Mouse (Mus musculus): ENCODE measurements around the gene Trim2. TPM values are rescaled to one million over a fixed set of nuclear protein-coding genes. Genes with fewer than 3 reads are reported as not detected.

Trim2 gene
- polyA plus RNA-seq, 1 experiment from 2014 or later = 136 TPM

DNA sequence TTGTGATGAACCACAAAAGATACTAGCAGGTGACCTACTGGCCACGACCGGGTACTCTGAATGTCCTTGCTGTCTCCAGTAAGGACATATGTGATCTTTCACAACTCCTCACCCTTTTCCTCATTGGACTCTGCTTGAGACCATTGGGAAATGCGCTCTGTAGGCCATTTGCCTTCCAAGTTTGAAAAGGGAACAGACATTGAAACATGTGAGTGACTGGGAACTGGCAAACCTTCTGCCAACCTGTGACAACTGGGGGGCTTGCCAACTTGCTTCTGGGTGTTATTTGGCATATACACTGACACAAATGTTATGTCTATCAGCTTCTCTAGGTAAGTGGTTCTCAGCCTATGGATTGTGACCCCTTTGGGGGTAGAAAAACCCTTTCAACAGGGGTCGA is 64.2 kb downstream of the Trim2 start:
- Histone ChIP-seq H3K4me2 (replicated peaks) (no peak overlapping the region), H3K36me3 (replicated peaks; ENCODE audit: control insufficient read depth, insufficient read depth) (no peaks in the 10 kb centered on the region), H3K9ac (no peak overlapping the region), H3K4me1 (replicated peaks; ENCODE audit: control insufficient read depth, insufficient read depth, low read length) (no peaks in the 10 kb centered on the region), H3K27ac (no peak overlapping the region), H3K27me3 (ENCODE audit: control insufficient read depth, insufficient read depth, low read length) (no peaks in the 10 kb centered on the region), H3K4me3 (replicated peaks; ENCODE audit: low read length) (no peak overlapping the region), H3K9me3 (ENCODE audit: control insufficient read depth, low read length) (no peaks in the 10 kb centered on the region)
- no peak for DNase-seq (ENCODE audit: low spot score)
- no peak for ATAC-seq (ENCODE audit: low FRiP score)
- WGBS = 91% methylated on average over 4 of the region's 4 CpGs

DNA sequence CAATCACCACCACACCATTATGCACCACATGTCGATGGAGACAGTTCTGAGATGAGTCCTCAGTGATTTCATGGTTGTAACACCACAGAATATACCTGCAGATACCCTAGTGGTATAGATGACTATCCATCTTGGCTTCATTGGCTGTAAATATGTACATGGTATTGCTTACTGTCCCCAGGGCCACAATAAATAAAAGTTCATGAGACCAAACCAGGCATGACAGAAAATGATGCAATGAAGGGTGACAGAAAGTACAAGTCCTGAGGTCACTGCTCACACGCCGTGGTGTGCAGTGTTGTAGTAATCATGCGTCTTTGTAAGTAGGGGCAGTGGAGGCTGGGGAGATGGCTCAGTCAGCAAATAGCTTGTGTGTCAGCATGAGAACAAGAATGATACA is 65.6 kb downstream of the Trim2 start:
- 92% methylated on average over 4 of the region's 4 CpGs for WGBS

DNA sequence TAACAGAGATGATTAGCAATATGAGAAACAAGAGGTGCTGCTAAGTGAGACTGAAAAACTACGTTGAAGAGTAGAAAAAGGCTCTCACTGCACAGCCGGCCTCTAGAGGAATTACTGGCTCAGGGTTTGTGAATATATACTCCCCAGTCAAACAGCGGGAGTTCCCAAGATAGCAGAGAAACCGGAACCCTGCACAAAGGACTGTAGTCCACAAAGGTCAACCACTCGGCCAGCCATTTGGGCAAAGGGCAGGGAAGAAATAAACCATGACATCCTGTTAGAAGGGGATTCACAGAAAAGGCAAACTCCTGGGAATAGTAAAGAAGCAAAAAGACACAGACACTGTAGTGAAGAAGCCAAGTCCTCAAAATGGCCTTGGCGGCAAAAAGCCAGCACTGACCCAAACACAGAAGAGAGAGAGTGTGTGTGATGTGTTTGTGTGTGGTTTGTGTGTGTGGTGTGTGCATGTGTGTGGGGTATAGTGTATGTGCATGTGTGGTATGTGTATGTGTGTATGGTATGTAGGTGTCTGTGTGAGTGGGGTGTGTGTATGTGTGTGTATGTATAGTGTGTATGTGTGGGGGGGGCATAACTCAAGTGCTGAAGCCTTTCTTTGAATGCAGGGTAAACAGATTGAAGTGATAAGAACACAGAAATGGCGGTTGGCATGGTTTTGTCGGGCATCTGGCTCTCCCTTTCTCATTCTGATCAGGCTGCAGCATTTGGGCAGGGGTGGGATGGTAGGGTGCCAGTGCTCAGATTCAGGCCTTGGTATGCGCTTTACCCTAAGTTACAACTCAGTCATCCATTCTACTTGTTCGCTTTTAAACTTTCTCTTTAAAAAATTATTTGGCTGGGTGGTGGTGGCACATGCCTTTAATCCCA is 71.0 kb downstream of the Trim2 start:
- Histone ChIP-seq H3K9me3 (ENCODE audit: control insufficient read depth, low read length) (no peaks in the 10 kb centered on the region), H3K4me3 (replicated peaks; ENCODE audit: low read length) (no peak overlapping the region), H3K27ac (no peak overlapping the region), H3K27me3 (ENCODE audit: control insufficient read depth, insufficient read depth, low read length) (no peaks in the 10 kb centered on the region), H3K4me2 (replicated peaks) (no peak overlapping the region), H3K9ac (no peak overlapping the region), H3K36me3 (replicated peaks; ENCODE audit: control insufficient read depth, insufficient read depth) (no peaks in the 10 kb centered on the region), H3K4me1 (replicated peaks; ENCODE audit: control insufficient read depth, insufficient read depth, low read length) (0 out of 2 replicates have a peak, but pooled peaks cover 16% of the 10 kb centered on the region)
- DNase-seq (ENCODE audit: low spot score) (no peak), ATAC-seq (ENCODE audit: low FRiP score) (no peak)
- 53% methylated on average over 10 of the region's 10 CpGs for WGBS

More for the DNA sequence above, 65.6 kb downstream of the Trim2 start:
- H3K4me1 ChIP-seq (replicated peaks; ENCODE audit: control insufficient read depth, insufficient read depth, low read length) = no peaks in the 10 kb centered on the region
- H3K27me3 ChIP-seq (ENCODE audit: control insufficient read depth, insufficient read depth, low read length) = no peaks in the 10 kb centered on the region
- no peak overlapping the region for H3K4me3 ChIP-seq (replicated peaks; ENCODE audit: low read length)
- ATAC-seq (ENCODE audit: low FRiP score) (no peak), DNase-seq (ENCODE audit: low spot score) (no peak)
- no peak overlapping the region for H3K9ac ChIP-seq
- H3K27ac ChIP-seq = no peak overlapping the region
- H3K4me2 ChIP-seq (replicated peaks) = no peak overlapping the region
- H3K36me3 ChIP-seq (replicated peaks; ENCODE audit: control insufficient read depth, insufficient read depth) = no peaks in the 10 kb centered on the region
- H3K9me3 ChIP-seq (ENCODE audit: control insufficient read depth, low read length) = no peaks in the 10 kb centered on the region

DNA sequence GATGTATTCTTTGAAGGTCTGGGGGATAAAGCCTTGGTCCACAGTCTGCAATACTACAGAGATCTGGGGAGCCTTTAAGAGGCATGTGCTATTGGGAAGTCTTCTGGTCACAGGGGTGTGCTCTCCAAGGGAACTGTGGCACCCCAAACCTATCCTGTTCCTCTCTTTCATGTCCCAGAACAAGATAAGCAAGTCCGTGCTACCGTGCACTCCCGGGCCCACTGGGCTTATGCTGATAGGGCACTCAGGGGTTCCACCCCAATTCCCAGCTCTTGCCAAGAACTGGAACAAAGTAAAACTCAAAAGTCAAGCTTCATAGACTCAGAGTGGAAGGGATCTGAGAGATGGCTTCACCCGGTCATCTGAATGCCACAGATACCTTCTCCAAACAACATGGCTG is 72.1 kb downstream of the Trim2 start:
- Histone ChIP-seq H3K4me2 (replicated peaks) (no peak overlapping the region), H3K4me3 (replicated peaks; ENCODE audit: low read length) (no peak overlapping the region), H3K9ac (no peak overlapping the region), H3K27me3 (ENCODE audit: control insufficient read depth, insufficient read depth, low read length) (no peaks in the 10 kb centered on the region), H3K9me3 (ENCODE audit: control insufficient read depth, low read length) (no peaks in the 10 kb centered on the region), H3K27ac (no peak overlapping the region), H3K4me1 (replicated peaks; ENCODE audit: control insufficient read depth, insufficient read depth, low read length) (peaks cover 16% of the 10 kb centered on the region; the same call in 1 of the 2 replicates), H3K36me3 (replicated peaks; ENCODE audit: control insufficient read depth, insufficient read depth) (no peaks in the 10 kb centered on the region)
- ATAC-seq (ENCODE audit: low FRiP score) = no peak
- no peak for DNase-seq (ENCODE audit: low spot score)
- WGBS = 88% methylated on average over 4 of the region's 4 CpGs

DNA sequence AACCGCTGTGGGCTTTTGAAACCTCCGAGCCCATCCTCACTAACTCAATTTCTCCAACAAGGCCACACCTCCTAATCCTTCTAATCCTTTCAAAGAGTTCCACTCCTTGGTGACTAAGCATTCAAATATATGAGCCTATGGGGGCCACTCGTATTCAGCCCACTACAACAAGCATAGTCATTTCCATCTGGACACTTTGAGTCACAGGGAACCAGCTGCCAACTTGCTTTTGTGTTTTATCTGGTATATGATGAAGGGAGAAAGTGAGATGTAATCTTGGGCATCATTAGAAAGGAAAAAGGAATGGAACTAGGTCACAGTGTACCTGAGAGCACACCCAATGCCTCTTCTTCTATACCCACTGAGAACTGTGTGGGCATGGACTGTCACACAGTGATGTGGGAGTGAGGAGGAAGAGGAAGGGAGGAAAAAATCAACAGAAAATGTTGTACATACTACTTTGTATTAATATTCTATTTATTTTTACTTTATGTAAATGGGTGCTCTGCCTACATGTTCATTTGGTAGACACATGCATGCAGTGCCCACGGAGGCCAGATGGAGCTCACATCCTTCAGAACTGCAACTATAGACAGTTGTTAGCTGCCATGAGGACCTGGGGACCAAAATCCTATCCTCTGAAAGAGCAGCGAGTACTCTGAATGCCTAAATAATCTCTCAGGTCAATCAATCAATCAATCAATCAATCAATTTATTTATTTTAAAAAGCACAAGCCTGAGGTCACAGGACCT is 72.8 kb downstream of the Trim2 start:
- ATAC-seq (ENCODE audit: low FRiP score) (no peak), DNase-seq (ENCODE audit: low spot score) (no peak)
- H3K4me1 ChIP-seq (replicated peaks; ENCODE audit: control insufficient read depth, insufficient read depth, low read length) = peaks cover 16% of the 10 kb centered on the region; the same call in 1 of the 2 replicates
- H3K27me3 ChIP-seq (ENCODE audit: control insufficient read depth, insufficient read depth, low read length) = no peaks in the 10 kb centered on the region
- H3K9me3 ChIP-seq (ENCODE audit: control insufficient read depth, low read length) = no peaks in the 10 kb centered on the region
- no peak overlapping the region for H3K4me3 ChIP-seq (replicated peaks; ENCODE audit: low read length)
- no peak overlapping the region for H3K27ac ChIP-seq
- H3K4me2 ChIP-seq (replicated peaks) = no peak overlapping the region
- WGBS = 95% methylated on average over 5 of the region's 5 CpGs
- no peaks in the 10 kb centered on the region for H3K36me3 ChIP-seq (replicated peaks; ENCODE audit: control insufficient read depth, insufficient read depth)
- no peak overlapping the region for H3K9ac ChIP-seq

DNA sequence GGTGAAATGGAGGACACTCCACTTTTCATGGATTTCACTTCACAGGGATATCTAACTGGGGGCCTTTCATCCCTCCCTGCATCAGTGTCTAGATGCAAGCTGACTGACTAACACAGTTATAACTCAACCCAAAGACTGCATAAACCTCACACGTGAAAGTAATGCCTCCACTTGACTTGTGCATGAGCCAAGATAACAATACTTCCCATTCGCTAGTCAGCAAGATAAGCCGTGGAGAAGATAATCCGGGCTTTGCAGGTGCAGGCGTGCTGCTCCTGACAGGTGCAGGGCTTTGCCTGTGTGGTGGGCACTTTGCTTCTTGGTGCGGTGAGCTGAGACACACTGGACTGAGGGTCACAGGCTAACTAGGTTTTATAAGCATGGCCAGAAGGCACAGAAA is 74.4 kb downstream of the Trim2 start:
- Histone ChIP-seq H3K4me2 (replicated peaks) (no peak overlapping the region), H3K4me3 (replicated peaks; ENCODE audit: low read length) (no peak overlapping the region), H3K9me3 (ENCODE audit: control insufficient read depth, low read length) (no peaks in the 10 kb centered on the region), H3K27me3 (ENCODE audit: control insufficient read depth, insufficient read depth, low read length) (no peaks in the 10 kb centered on the region), H3K27ac (no peak overlapping the region), H3K36me3 (replicated peaks; ENCODE audit: control insufficient read depth, insufficient read depth) (no peaks in the 10 kb centered on the region), H3K4me1 (replicated peaks; ENCODE audit: control insufficient read depth, insufficient read depth, low read length) (peaks cover 22% of the 10 kb centered on the region; the same call in 1 of the 2 replicates), H3K9ac (no peak overlapping the region)
- no peak for ATAC-seq (ENCODE audit: low FRiP score)
- 94% methylated on average over 6 of the region's 6 CpGs for WGBS
- no peak for DNase-seq (ENCODE audit: low spot score)

DNA sequence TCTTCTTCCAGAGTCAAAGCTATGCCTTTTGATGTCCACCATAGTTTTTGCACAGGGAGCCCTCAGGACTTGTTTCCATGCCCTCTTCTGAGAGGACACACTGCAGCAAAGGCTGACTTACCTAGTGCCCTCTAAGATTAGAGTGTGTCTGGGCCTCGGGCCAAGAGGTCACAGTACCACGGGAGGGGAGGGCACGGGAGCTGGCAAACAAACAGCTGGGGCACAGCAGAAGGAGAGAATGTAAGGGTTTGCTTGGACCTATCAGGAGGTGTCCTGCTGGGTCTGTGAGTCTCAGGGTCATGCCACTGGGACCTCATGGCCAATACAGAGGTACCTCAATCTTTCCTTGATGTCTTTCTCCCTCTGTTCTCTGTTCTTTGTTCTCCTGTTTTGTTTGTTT is 75.7 kb downstream of the Trim2 start:
- Histone ChIP-seq H3K27ac (no peak overlapping the region), H3K27me3 (ENCODE audit: control insufficient read depth, insufficient read depth, low read length) (no peaks in the 10 kb centered on the region), H3K4me2 (replicated peaks) (no peak overlapping the region), H3K9ac (no peak overlapping the region), H3K4me3 (replicated peaks; ENCODE audit: low read length) (no peak overlapping the region), H3K36me3 (replicated peaks; ENCODE audit: control insufficient read depth, insufficient read depth) (no peaks in the 10 kb centered on the region), H3K4me1 (replicated peaks; ENCODE audit: control insufficient read depth, insufficient read depth, low read length) (peaks cover 23% of the 10 kb centered on the region; the same call in 1 of the 2 replicates), H3K9me3 (ENCODE audit: control insufficient read depth, low read length) (no peaks in the 10 kb centered on the region)
- DNase-seq (ENCODE audit: low spot score) (no peak), ATAC-seq (ENCODE audit: low FRiP score) (no peak)
- 2% methylated on average over 3 of the region's 3 CpGs for WGBS

DNA sequence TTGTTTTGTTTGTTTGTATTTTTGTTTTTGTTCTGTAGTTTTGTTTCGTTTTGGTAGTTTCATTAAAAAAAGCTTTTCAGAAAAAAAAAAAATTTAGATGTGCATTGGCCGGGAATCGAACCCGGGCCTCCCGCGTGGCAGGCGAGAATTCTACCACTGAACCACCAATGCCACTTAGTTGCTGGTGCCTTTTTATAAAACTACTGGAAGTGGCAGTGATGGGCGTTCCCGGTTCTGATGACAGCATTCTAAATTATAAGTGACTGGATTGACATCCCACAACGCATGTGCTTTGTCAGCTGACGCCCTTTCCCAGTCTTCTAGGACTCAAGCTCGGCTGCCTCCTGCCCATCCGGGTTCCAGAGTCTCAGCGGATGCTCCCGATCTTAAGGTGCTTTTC is 77.8 kb downstream of the Trim2 start:
- 12% methylated on average over 15 of the region's 15 CpGs for WGBS
- DNase-seq (ENCODE audit: low spot score) = peak; percentile 71
- H3K36me3 ChIP-seq (replicated peaks; ENCODE audit: control insufficient read depth, insufficient read depth) = no peaks in the 10 kb centered on the region
- H3K4me2 ChIP-seq (replicated peaks) = peak overlapping the region; percentile 79
- no peaks in the 10 kb centered on the region for H3K27me3 ChIP-seq (ENCODE audit: control insufficient read depth, insufficient read depth, low read length)
- H3K9me3 ChIP-seq (ENCODE audit: control insufficient read depth, low read length) = no peaks in the 10 kb centered on the region
- H3K27ac ChIP-seq = peak overlapping the region; percentile 72
- peaks cover 15% of the 10 kb centered on the region; the same call in 1 of the 2 replicates for H3K4me1 ChIP-seq (replicated peaks; ENCODE audit: control insufficient read depth, insufficient read depth, low read length)
- peak; percentile 35 for ATAC-seq (ENCODE audit: low FRiP score)
- H3K4me3 ChIP-seq (replicated peaks; ENCODE audit: low read length) = peak overlapping the region; percentile 45
- H3K9ac ChIP-seq = 0 out of 2 replicates have a peak overlapping the region, but pooled peaks have one; percentile 64

DNA sequence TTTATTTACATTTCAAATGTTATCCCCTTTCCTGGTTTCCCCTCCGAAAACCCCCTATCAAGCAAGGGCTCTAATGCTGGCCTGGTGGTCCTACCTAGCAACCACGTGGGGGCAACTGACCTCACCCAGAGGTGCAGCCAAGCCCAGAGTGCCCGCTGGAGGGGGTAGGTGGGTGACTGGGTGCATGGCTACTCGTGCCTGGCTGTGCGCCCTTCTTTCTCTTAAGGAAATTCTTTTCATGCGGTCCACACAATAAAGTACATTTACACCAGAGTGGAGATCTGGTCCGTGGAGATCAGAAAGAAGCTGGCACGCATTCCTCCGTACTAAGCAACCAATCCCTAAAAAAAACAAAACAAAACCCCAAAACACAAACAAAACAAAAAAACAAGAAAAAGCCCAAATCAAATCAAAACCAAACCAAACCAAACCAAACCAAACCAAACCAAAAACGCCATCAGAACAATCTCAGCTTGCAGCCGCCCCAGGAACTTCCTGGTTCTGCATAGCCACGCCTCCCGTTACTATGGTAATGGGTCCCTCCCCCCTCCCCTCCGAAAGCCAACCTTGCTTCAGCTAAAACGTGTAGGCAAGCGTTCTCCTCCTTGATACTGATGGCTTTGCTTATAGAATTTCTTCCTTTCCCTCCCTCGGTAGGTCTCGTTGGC is 78.3 kb downstream of the Trim2 start:
- peak; percentile 90 for ATAC-seq (ENCODE audit: low FRiP score)
- Histone ChIP-seq H3K9ac (peak overlapping the region; percentile 64), H3K27ac (peak overlapping the region; percentile 72), H3K36me3 (replicated peaks; ENCODE audit: control insufficient read depth, insufficient read depth) (no peaks in the 10 kb centered on the region), H3K27me3 (ENCODE audit: control insufficient read depth, insufficient read depth, low read length) (no peaks in the 10 kb centered on the region), H3K4me1 (replicated peaks; ENCODE audit: control insufficient read depth, insufficient read depth, low read length) (peaks cover 15% of the 10 kb centered on the region; the same call in 1 of the 2 replicates), H3K4me3 (replicated peaks; ENCODE audit: low read length) (peak overlapping the region; percentile 45), H3K4me2 (replicated peaks) (peak overlapping the region; percentile 79), H3K9me3 (ENCODE audit: control insufficient read depth, low read length) (no peaks in the 10 kb centered on the region)
- WGBS = 1% methylated on average over 18 of the region's 18 CpGs
- DNase-seq (ENCODE audit: low spot score) = peak; percentile 87

Data from hindbrain, embryonic 14.5 days (tissue).